Mouse (Mus musculus) activated CD4-positive, CD25-positive, alpha-beta regulatory T cell, adult 4 months (primary cell): ENCODE measurements around the gene Cry1. TPM values are rescaled to one million over a fixed set of nuclear protein-coding genes. Genes with fewer than 3 reads are reported as not detected.

Source experiments
- ATAC-seq: one replicate; pipeline ENCODE4 v1.8.0; 2017
- polyA plus RNA-seq, 2 experiments: library from polyadenylated mRNA; unstranded; fragments of 100-300 nt; shearing (Covaris generic); gene quantifications; one replicate each; pipeline ENCODE4 v1.2.1; 2017

Cry1 gene
- polyA plus RNA-seq: 1 to 10 TPM; 6.1 to 7.0 TPM

DNA sequence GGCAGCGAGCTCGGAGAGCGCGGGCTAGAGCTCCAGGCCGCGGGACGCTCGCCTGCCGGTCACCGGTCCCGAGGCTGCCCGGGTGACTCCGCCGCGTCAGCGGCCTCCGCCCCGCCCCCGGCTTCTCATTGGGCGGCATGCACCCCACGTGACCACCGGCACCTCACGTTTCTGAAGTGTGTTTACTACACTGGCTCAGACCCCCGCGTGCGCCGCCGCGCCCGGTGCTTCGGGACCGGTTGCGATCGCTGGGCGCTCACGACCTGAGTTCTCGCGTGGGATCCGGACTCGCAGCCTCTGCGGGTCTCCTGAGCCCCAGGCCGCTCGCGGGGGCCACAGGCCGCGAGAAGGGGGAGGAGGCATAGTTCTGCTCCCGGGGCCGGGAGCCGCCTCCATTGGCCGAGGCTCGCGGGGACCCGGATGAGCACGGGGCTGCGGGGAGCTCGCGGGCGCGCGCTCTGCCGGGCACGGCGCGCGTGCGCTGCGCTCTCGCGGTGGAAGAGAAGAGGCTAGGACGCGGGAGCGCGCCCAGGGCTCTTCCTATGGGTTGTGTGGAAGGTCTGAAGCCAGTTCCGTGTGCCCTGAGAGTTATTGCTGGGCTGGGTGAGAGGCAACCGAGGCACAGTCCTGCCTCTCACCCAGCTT lies at the start of gene Cry1:
Cry1 (minus strand) TSS at position 101 of the 645 bp plus-strand sequence.
- ATAC-seq: peak; percentile 86

DNA sequence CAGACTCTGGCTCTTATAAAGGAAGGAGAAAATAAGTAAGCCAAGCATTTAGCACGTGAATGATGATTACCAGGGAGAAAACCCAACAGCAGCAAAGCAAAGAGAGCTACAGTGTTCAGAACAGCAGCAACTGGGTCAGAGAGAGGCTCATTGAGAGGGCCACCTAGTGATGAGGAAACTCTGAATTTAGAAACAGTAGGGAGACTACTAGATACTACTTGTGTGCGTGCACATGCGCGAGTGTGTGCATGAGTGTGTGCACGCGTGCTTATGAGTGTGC lies 36.8 kb upstream of the Cry1 start:
- no peak for ATAC-seq

DNA sequence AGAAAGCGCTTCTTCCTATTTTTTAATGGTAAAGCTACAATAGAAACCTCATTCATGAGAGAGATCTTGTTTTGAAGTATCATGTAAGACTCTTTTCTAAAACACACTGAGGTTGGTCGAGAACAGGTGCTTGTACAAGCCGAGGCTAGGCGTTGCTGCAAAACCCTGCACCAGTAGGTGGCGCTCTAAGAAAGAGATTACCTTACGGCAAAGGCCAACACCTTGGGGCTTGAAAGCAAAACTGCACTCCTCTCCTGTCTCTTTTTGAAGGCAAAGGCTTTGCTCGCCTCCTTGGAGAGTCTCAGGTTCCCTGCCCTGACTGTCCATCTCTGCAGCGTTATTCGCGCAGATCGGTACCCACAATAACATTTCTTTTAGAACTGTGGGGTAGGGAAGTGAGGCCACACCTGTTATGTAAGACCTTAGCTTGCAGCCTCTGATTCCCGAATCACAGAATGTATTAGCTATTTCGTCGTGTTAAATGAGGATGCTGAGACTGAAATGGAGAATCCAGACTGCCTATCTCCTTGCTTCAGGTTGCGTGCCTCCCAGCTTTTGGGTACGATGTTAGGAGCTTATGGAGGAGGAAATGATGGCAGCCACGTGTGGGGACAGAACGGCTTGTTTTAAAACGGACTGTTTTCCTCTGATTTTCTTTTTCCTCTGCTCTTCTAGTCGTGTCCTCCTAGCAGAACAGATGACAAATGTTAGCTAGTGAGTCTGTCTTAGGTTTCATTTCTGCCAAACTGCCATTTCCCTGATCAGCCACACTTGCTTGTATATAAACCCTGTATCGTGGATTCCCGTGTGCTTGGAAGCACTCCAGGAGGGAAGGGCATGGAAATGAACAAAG lies 36.3 kb upstream of the Cry1 start:
- ATAC-seq: peak; percentile 80

DNA sequence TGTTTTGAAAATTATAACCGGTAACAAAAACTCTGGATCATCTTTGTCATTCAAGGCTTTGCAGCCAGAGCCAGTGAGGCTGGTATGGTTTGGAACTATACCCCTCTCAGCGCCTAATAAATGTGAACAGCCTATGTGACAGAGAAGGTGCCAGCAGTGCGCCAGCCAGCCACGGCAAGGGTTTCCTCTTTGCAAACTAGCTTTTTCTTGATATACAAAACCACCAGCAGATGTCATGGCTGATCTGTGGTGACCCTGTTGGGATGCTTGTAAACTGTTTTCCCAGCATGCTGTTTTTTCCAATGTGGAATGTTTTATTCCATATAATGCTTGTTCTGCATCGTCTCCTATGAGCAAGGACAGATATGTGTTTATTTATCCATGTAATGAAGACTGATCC lies 30.0 kb upstream of the Cry1 start:
- ATAC-seq: no peak

DNA sequence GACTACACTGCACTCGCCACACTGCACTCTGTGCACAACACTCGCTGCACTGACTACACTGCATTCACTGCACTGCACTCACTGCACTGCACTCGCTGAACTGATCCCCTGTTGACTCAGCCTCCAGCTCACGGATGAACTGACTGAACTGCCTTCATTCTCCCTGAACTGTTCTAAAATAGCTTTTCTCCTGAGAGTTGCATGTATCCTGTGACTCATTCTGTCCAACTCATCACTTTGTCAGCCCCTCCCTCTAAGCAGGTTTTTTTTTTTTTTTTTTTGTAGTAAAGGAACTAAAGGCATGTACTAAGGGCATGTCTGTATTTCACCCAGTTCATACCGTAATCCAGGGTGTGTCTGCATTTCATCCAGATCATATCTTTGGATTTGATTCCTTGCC lies 26.8 kb upstream of the Cry1 start:
- ATAC-seq: no peak

DNA sequence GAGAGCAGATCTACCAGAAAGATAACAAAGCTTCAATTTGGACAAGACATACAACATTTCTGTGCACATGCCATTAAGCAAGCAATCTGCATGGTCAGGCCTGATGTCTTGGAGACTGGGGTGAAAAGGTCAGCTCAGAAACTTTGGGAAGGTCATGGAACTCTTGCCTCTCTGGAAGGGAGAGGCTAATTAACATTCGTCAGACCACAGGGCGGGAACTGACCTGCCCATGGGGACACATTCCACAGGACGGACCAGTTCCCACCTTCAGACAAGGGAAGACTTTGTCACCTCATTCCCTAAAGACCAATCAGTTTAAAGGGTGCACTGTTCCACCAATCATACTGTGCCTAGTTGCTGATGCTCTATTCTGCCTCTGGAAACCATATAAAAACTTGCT lies 25.3 kb upstream of the Cry1 start:
- no peak for ATAC-seq

DNA sequence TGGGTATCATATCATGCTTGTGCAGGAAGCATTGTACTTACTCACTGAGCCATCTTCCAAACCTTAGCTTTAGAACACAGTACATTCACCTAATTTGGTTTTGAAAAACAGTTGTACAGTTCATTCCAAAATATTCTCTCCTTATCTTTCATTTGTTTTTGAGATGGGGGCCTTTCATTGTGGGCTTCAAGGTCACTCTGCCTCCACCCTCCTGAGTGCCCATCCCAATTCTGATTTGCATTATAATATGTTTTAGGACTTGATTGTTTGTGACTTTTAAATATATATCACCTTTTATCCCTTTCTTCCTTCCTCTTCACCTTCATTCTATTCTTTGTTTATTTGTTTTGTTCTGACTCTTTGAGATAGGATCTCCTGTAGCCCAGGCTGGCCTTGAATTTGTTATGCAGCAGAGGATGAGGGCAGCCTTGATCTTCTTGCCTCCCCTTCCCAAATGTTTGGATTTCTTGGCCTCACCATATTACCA lies 24.3 kb upstream of the Cry1 start:
- ATAC-seq: no peak

DNA sequence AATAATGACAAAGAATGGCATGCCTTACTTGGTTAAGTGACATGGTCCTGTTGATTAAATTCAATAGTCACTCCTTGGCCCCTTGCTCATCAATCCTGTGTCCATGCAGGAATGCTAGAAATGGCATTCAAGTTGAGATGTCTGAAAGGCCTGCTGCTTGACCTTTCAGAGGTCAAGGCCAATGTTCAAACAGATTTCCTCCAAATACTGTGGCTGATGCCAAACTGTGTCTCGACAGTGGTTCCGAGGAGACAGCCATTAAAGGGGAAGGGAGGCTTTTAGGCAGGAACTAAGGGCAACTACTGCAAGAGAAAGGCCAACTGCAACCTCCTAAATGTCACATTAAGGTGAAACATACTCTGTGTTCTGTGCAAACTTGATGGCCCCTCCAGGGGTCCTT lies 20.5 kb upstream of the Cry1 start:
- no peak for ATAC-seq

DNA sequence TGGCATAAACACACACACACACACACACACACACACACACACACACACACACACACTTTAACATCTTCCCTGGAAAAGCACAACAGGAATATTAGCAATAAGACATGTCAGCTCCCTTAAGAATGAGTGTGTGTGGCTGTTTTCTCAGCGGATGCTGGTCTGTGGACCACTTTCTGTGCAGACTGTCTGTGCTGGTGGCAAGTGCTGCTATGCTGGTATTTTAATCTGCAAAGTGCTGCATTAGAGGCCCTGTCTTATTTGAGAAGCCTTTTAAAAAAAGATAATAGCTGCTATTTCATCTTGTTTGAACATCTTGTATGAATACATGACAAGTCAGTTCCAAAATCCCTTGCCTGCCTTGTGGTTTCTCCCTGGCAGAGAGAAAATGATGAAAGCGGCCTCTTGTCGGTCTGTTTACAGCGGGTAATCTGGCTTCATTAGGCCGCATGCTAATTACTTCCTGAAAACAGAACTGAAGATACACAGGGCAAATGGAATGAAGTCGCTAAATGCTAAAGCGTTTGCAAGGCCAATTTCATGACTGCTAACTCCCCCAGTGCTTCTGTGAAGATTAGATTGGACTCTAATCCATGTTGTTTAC lies 19.5 kb upstream of the Cry1 start:
- ATAC-seq: no peak

DNA sequence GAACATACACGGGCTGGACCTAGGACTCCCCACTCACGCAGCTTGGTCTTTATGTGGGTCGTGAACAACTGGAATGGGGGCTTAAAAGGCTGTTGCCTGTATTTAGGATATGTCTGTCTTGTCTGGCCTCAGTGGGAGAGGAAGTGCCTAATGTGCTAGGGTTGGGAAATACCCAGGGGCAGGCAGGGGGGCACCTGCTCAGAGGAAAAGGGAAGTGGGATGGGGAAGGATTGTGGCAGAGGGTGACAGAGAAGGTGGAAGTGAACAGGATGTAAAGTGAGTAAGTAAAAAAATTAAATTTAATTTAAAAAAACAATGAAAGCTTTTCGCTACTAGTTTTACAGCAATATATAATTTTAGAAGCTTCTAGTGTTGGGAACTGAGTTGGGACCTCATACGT lies 9.7 kb upstream of the Cry1 start:
- ATAC-seq: no peak

DNA sequence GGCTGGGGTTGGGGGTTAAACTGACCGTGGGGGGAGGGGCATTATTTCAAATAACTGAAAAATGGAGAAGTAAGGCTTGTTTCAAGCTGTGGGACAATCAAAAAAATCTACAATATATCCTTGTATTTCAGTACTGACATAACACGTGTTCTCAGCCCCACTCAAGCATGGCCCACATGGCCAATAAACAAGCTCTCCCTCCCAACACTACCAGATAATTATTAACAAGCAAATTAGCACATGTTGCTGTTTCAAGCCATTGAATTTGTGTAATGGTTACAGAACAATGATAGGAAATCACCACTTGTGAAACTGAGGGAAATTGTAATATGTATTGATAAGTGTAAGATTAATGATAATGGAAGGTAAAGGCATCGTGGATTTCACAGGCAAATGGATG lies 8.5 kb upstream of the Cry1 start:
- no peak for ATAC-seq

DNA sequence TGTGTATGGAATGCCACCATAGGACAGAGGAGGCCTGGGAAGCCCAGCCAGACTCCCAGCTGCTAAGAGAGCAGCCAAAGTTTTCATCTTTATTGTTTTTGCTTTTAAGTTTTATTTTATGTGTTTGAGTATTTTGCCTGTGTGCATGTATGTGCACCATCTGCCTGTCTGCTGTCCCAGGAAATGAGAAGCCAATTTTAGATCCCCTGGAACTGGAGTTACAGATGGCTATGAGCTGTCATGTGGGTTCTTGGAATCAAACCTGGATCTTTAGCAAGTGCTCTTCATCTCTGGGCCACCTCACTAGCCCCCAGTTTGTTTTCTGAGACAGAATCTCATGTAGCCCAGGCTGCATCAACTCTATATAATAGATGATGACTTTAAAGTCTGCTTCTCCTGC lies 5.8 kb upstream of the Cry1 start:
- no peak for ATAC-seq

DNA sequence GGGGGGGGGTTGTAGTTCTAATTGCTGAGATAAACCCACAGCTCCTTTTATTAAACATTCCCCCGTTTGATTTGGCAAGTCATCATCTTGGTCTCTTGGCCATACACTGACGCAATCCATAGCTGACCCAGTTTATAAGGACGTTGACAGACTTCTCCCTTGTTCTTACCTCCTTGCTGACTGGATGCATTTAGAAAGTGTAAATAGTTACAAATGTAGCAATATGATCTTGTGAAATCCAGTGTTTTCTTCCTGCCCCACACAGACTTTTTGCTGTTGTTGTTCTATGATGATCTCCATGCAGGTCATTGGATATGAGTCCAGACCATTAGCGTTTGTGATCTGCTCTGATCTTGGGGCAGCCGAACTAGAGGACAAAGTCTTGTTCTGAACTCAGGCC lies 5.1 kb upstream of the Cry1 start:
- no peak for ATAC-seq

DNA sequence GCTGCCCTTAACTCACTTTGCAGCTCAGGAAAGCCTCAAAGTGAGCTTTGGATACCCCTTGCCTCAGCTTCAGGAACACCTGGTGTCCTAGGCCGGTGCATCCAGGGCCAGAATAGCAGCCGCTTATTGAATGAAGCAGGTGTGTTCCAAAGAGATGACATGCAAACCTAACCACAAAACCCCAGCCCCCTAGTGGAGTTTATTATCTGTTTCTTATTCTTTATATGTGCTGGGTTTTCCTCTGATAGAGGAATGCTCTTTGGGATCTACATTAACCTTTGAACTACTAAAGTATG lies 1.6 kb upstream of the Cry1 start:
- ATAC-seq: no peak

DNA sequence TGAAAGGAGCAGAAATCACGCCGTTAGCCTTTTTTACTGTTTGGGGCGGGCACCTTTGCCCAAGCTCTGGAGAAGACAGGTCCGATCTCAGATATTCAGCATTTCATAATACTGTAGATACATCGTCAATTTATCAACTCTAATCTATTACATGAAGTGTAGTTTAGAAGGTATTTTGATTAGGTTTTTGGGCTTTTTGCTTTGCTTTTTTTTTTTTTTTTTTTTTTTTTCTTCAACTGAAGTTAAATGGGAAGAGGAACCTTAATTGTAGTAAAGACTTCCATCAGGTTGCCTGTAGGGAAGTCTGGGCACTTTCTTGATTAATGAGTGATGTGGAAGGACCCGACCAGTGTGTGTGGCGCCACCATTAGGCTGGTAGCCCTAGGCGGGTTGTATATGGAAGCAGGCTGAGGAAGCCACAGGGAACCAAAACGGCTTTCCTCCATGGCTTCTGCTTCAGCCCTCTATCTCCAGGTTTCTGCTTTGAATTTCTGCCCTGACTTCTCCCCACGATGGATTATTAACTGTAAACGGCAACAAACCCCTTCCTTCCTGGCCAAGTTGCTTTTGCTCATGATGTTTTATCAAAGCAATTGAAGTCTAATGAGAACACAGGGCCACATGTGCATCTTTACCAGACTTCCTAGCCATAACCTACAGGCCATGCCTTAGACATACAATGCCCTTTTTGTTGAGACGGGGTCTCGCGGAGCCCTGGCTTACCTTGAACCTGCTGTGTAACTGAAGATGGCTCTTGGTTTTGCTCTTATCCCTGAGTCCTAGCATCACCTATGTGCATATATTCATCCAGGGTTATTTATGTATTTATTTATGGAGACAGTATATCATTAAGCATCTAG lies 1.0 kb upstream of the Cry1 start:
- ATAC-seq: no peak

DNA sequence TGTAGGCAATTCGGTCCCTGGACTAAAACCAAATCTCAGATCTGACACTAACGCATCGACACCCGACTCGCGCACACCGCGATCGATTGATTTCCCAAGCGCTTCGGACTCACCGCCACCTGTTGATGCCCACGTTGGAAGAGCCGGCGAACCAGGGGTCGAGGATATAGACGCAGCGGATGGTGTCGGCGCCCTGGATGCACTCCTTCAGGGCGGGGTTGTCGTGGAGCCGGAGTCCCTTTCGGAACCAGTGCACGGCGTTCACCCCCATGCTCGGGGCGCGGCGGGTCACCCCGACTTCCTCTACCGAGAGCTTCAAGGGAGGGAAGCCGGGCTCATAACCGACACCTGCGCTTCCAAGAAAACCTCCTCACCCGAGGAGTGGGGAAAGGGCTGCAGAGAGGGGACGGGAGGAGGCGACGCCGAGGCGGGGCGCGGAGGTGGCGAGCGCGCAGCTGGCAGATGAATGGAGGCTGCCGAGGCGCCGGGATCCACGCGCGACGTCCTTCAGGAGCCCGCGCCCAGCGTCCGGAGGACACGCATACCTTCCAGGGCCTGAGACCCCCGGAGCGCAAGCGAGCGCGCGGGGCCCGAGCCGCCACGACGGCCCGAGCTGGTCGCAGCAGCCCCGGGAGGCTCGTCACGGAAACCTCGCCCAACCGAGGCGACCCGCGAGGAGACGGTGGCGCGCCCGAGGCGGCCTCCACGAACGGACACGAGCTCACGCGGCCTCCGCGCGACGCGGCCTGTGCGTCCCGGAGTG lies 482 bp downstream of the Cry1 start:
- peak; percentile 41 for ATAC-seq

DNA sequence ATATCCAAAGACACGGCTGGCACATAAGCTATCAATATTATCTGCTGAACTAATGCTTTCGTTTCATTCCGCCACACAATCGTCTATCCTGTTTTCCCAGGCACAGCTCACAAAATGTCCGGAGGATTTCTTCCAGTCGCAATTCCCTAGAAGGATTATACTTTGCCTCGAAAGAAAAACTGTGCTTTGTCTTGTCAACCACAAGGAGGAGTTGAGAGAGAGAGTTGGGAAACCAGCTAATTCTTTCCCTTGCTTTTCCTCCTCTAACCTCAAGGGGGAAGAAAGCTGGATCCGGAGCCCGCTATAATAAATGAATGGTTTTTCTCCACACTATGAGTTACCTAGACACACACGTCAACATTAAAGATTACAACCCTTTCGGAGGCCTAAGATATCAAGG lies 1.2 kb downstream of the Cry1 start:
- ATAC-seq: no peak

DNA sequence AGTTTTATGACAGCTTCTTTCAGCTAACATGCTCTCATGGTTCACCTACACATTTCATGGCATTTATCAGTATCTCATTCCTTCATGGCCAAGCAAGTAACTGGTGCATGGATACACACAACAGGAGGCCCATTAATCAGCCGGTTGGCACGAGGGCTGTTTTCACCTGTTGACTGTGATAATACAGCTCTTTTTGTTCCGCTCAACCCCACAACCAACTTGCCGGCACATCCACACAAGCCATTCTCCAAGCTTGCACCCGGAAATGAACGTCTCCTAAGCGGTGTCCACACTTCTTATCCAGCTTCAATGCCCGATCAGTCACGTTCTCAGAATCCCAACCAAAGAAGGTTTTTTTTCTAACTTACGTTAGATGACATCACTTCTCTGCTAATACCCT lies 2.1 kb downstream of the Cry1 start:
- ATAC-seq: no peak

DNA sequence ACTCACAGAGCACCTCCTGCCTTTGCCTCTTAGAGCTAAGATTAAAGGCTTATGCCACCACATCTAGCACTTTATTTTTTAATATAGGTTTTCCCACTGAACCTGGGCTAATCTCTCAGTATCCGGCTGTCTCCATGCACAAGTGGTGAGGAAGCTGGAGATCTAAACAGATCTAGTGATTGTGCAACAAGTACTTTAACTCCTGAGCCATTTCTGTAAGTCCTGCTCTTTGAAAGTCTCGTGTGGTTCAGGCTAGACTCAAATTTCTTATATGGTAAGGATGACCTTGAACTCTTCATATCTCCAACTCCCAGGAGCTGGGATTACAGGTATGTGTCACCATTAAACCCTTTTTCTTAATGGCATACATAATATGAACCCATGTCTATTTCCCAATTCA lies 8.2 kb downstream of the Cry1 start:
- ATAC-seq: no peak

DNA sequence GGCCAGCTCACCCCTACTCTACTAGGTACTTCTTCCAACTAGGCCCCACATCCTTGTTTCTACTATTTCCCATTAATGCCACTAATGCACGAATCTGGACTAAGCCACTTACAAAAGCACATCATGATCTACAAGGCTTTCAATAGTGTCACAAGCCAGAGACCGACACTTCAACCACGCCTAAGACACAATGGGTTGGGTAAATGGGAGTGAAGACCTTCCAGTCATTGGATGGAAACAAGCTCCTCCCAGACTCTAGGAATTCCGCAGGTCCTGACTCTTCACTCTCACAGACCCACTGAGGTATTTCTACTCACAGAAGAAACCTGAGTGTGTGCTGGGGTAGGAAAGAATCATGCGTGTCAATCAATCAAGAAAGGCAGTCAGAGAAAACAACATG lies 19.6 kb downstream of the Cry1 start:
- no peak for ATAC-seq

DNA sequence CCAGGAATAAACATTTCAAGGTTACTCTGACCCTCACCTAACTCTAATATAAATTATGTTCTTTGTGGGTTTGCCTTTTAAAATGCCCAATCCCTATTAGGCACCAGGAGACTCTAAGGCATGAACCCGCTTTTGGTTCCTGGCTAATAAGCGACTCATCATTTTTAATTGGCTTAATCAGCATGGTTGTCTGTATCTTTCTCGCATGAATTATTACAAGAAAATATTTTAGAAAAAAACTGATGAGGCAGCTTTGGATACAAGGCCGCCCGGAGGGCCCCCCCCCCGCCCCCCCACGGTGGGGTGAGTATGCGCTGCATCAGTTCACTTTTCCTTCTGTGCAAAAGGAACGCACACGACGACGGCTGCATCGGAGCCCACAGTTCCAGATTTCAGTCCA lies 20.1 kb downstream of the Cry1 start:
- no peak for ATAC-seq

DNA sequence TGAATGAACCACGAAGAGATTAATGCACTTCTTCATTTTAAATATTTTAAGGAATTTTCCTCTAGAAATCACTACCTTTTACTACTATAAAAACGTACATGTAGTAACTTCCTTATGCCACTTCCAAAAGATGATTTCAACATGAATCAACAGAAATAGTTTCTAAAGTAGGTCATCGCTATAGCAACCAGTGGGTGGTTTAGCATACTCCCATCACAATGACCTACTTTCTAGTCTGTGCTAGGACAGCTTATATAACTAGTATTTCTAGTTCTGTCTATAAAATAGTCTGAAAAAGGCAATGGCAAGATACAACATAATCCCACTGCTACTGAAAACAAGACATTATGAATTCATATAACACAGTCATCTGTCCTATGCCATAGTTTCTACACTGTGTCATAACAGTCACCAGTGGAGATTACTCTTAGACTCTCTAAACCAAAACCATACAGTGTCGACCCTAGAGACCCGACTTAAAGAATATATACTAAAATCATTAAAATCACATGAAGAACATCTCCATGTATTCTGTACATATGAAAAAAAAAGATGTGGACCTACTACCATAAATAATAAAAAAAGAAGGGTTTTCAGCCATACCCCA lies 23.0 kb downstream of the Cry1 start:
- ATAC-seq: peak; percentile 91
